Mouse (Mus musculus): Measurements from ENCODE around the gene Pnpo.

GRCm38 (mm10) chr11:96969746-96970145 lies 26.0 kb upstream of the Pnpo start:
- TF ChIP-seq POLR2A (IDR thresholded peaks at IDR 0.05; ENCODE audit: extremely low read depth, insufficient read depth, low read length) (no peak), CTCF (IDR thresholded peaks at IDR 0.05; ENCODE audit: low read depth, low read length) (no peak)

Measured in liver, adult 2 months (tissue).